Mouse (Mus musculus) regulatory T cell (primary cell): ENCODE results near the gene Olfr284.

Source experiments
- in situ Hi-C: fragments of 300-600 bp; cut with MboI, MseI; formaldehyde crosslinking; loops from one replicate; pipeline ENCODE4 v1.15.1; 2025; ENCODE audit warnings: high pct_unique_total_duplicates

Olfr284 gene

DNA sequence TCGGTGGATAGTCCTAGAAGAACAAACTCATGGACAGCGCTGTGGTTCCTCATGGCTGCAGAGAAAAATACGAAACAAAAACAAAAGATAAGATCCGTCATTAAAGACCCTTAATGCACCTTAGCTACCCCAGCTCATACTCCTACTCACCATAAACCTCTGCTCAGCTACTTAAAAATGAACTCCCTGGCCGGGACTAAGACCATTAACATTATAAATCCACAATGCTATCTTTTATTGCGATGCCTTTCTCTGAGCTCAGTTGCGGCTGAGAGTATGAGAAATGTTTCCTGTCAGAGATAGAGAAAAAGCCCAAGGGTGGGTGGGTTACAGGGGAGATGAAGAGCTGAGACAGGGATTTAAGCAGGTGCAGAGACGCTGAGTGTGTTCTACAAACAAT lies at the start of gene Olfr284:
TSS of gene Olfr284 (minus strand) at position 101 of the 400 bp plus-strand sequence.
- in situ Hi-C loops: no loop called here

- in situ Hi-C loops: no loop called here
Observed at GRCm38 (mm10) chr15:98389796-98390195, 49.0 kb upstream of the Olfr284 start.

DNA sequence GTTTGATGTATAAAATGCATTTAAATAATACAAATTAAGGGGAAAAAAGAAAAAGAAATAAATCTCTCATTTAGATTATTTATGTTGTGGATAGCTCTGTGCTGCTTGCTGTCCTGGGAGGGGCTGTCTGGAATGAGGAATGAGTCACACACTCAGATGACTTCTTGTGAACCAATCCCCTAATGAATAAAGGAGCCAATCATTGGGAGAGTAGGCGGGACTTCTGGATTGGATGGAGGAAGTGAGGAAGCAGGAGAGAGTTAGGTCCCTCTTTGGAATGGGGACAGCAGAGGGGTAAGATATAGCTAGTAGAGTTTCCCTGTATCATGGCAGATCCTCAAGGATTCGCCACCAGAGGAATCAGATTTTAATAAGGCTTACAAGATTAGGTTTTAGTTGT lies 46.8 kb upstream of the Olfr284 start:
- in situ Hi-C loops: no loop called here

DNA sequence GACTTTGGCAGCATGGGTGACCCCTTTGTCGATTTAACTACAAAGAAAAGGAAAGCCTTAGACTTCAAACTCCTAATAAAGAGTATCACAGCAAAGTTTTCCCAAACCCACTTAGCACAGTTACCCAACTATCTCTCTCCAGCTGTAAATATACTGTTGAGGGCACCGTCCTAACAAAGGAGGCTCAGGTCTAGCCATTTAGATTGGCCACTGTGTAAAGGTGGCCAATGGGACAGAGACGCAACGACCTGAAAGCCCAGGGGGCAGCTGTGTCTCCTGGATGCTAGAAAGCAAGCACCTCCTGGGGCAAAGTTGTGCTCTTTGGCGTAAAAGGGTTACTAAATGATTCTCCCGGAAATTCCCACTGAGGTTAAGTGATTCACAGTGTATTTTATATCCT lies 40.1 kb upstream of the Olfr284 start, which contains the start of gene Olfr283:
TSS of gene Olfr283 (minus strand) at position 101 of the 400 bp plus-strand sequence.
- in situ Hi-C loops: loop anchor here (5.0 kb wide), 1 partner anchor 61 kb away; no protein-coding TSS in a partner anchor

GRCm38 (mm10) chr15:98378209-98378608 lies 37.4 kb upstream of the Olfr284 start:
- in situ Hi-C loops: no loop called here

DNA sequence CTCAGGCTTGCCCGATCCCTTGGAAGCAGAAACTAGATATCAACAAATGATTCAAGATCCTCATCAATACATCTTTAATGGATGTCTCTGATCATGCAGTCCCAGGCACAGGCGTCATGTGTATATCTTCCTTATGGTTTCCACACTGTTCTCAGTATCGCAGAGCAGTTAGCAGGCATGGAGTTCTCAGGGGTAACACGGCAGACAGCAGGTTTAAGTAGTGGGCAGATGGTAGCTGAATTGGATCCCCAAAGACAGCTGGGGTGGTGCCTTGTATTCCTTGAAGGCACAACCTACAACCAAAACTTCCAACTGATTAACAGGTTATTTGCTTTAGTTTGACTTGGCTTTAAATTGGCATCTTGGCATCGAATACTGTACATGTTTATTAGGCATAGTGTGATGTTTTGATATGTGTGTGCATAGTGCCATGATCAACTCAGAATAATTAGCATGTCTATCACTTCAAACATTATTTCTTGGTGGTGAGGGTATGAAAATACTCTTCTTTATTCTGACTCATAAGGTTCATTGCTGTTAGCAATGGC lies 23.5 kb downstream of the Olfr284 start, which contains the start of gene Olfr285:
TSS of gene Olfr285 (minus strand) at position 177 of the 548 bp plus-strand sequence.
- in situ Hi-C loops: no loop called here

GRCm38 (mm10) chr15:98315703-98316102 lies 25.1 kb downstream of the Olfr284 start:
- in situ Hi-C loops: no loop called here

GRCm38 (mm10) chr15:98295628-98296551 lies 44.9 kb downstream of the Olfr284 start, which contains the start of gene Zfp641:
Zfp641 (minus strand) TSS chr15:98296161.
- in situ Hi-C loops: no loop called here

- in situ Hi-C loops: no loop called here
Observed at GRCm38 (mm10) chr15:98293651-98294050, 47.1 kb downstream of the Olfr284 start.
